Mouse (Mus musculus): ENCODE measurements around the gene Rbm4.

Gene Rbm4

GRCm38 (mm10) chr19:4739053-4739452, 54.6 kb downstream of the Rbm4 start:
- DNase-seq = no peak

DNA sequence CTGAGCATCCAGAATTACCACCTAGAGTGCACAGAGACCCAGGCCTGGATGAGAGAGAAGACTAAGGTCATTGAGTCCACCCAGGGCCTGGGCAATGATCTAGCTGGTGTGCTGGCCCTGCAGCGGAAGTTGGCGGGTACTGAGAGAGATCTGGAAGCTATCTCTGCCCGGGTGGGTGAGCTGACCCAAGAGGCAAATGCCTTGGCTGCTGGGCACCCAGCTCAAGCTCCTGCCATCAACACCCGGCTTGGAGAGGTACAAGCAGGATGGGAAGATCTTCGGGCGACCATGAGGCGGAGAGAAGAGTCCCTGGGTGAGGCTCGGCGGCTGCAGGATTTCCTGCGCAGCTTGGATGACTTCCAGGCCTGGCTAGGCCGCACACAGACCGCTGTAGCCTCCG, 55.8 kb downstream of the Rbm4 start:
- no peak for DNase-seq

Data from cerebellum, adult 9-11 months (tissue).